Mouse (Mus musculus) kidney, adult 2 months (tissue): ENCODE data around the gene Ppm1n.

Experiments
- CTCF ChIP-seq: fragments of 200-500 bp; conservative IDR thresholded peaks from 2 replicates; pipeline ENCODE4 v1.5.1; 2011; ENCODE audit warnings: low read depth, mild to moderate bottlenecking, control low read depth, low read length, moderate library complexity, mixed read lengths; ENCODE audit not compliant: insufficient read depth, insufficient read length
- POLR2A ChIP-seq: fragments of 200-500 bp; IDR thresholded peaks from one replicate; pipeline ENCODE4 v1.6.1; 2011; ENCODE audit warnings: low read depth, low read length, control low read depth

GRCm38 (mm10) chr7:19239423-19239822 is 40.4 kb downstream of the Ppm1n start:
- TF ChIP-seq CTCF, result peak; percentile 96
- no peak for TF ChIP-seq POLR2A
